ENCODE assay signal across 9 mouse cellular contexts in the genomic region with DNA sequence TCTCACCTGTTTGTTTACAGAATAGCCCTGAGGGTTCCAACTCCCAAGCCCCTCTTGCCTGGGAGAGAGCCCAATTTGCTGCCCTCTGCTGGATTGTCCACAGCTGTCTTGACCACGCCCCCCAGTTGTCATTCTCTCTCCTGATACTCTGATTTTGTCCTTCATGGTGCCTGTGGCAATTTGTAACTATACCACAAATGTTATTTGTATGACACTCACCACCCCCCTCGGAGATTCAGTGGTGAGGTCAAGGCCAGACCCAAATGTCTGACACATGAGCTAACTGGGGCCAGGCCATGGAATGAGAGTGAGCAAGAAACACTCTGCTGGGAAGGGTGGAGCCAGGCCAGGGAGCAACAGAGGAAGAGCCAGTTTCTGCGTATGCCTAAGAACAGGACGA. TPM values are rescaled to one million over a fixed set of nuclear protein-coding genes. Genes with fewer than 3 reads are reported as not detected.
DNase-seq lines count a peak whose midpoint lies in the region; ATAC-seq lines count a peak whose summit lies in the region.
"Had no signal": no experiment of that assay in that cellular context is flagged by ENCODE, and none has a peak within 500 bp of the region (broad histone marks: within the 10 kb centered on the region; RNA-seq: fewer than 3 reads in every experiment).

No protein-coding gene starts in this region.

- 19% methylated on average over 4 of the region's 4 CpGs for WGBS in kidney, embryonic 15.5 days
- 20% methylated on average over 4 of the region's 4 CpGs for WGBS in stomach, embryonic 14.5 days

- peaks cover 7% of the 10 kb centered on the region; the same call in 1 of the 2 replicates for H3K36me3 ChIP-seq in kidney, embryonic 15.5 days
- no peaks in the 10 kb centered on the region for H3K36me3 ChIP-seq in stomach, embryonic 14.5 days (ENCODE audit: control insufficient read depth, insufficient read depth, low read length)

- peak; percentile 23 to 24 for DNase-seq in layer of hippocampus, postnatal 10 days (ENCODE audit: low spot score in 2 of 2)
- no peak for DNase-seq in layer of hippocampus, adult 11-12 months (ENCODE audit: low spot score)
- peak; percentile 44 for DNase-seq in ES-CJ7 (ENCODE audit: low read depth, low spot score)
- peak; percentile 75 for DNase-seq in adrenal gland, adult 8-10 months
- DNase-seq in ovary, postnatal 36 days (ENCODE audit: low spot score) = no peak
- no peak for DNase-seq in right cerebral cortex, adult 18-20 months

- no peak overlapping the region for H3K9ac ChIP-seq in kidney, embryonic 15.5 days
- no peak overlapping the region for H3K9ac ChIP-seq in stomach, embryonic 14.5 days (replicated peaks; ENCODE audit: low read depth, low read length)
- H3K9ac ChIP-seq: limb, embryonic 12.5 days had no signal

- no peaks in the 10 kb centered on the region for H3K27me3 ChIP-seq in kidney, embryonic 15.5 days
- no peaks in the 10 kb centered on the region for H3K27me3 ChIP-seq in stomach, embryonic 14.5 days (ENCODE audit: control insufficient read depth, insufficient read depth, low read length)

- peaks cover 3% of the 10 kb centered on the region; the same call in 1 of the 2 replicates for H3K9me3 ChIP-seq in kidney, embryonic 15.5 days (replicated peaks)
- 0 out of 2 replicates have a peak, but pooled peaks cover 5% of the 10 kb centered on the region for H3K9me3 ChIP-seq in stomach, embryonic 14.5 days (ENCODE audit: control insufficient read depth, low read depth, low read length)

- 0 out of 2 replicates have a peak, but pooled peaks have one; percentile 40 for ATAC-seq in kidney, embryonic 15.5 days (replicated peaks; ENCODE audit: low FRiP score)
- peak; percentile 39; the same call in 1 of the 2 replicates for ATAC-seq in stomach, embryonic 14.5 days (ENCODE audit: insufficient number of reproducible peaks, insufficient read depth, low FRiP score, low read depth)

- no peak overlapping the region for H3K4me3 ChIP-seq in kidney, embryonic 15.5 days (replicated peaks)
- H3K4me3 ChIP-seq in stomach, embryonic 14.5 days (ENCODE audit: low read depth, low read length) = no peak overlapping the region
- H3K4me3 ChIP-seq: limb, embryonic 12.5 days had no signal

- no peaks in the 10 kb centered on the region for H3K4me1 ChIP-seq in kidney, embryonic 15.5 days
- H3K4me1 ChIP-seq in stomach, embryonic 14.5 days (ENCODE audit: control insufficient read depth, insufficient read depth, low read length) = no peaks in the 10 kb centered on the region
- H3K4me1 ChIP-seq: limb, embryonic 12.5 days had no signal

- no peak overlapping the region for H3K4me2 ChIP-seq in kidney, embryonic 15.5 days
- no peak overlapping the region for H3K4me2 ChIP-seq in stomach, embryonic 14.5 days (replicated peaks; ENCODE audit: low read depth, low read length)
- H3K4me2 ChIP-seq: limb, embryonic 12.5 days had no signal

- H3K27ac ChIP-seq in kidney, embryonic 15.5 days = no peak overlapping the region
- H3K27ac ChIP-seq in stomach, embryonic 14.5 days (ENCODE audit: low read length) = no peak overlapping the region
- H3K27ac ChIP-seq: limb, embryonic 12.5 days had no signal

RNA-seq across cellular contexts. Expression of a gene that starts 4.7 kb away (rescaled TPM):
- 1 to 10 TPM; 1.2 to 1.5 TPM for total RNA-seq in layer of hippocampus, postnatal 10 days (2021)
- total RNA-seq in adrenal gland, adult 8-10 months (2022) = 1 to 10 TPM; 2.7 to 4.6 (median 4.2) TPM
- 1.3 and 7.7 TPM in 2 replicates for polyA plus RNA-seq in kidney, embryonic 15.5 days (2015; fragmentation: Nextera tagmentation; extraction: Ambion mirVana)
- 5.9 and 14.6 TPM in 2 replicates for polyA plus RNA-seq in stomach, embryonic 14.5 days (2014; fragmentation: Nextera tagmentation; extraction: Ambion mirVana)
- polyA plus RNA-seq: limb, embryonic 12.5 days had no signal

RNA-seq across cellular contexts. Expression of a gene that starts 7.6 kb away (rescaled TPM):
- total RNA-seq in layer of hippocampus, postnatal 10 days (2021) = 10 to 100 TPM in 1 of 2 experiments, 1 to 10 TPM in 1; 7.7 to 10.4 TPM
- 100 to 1,000 TPM; 213 to 399 (median 309) TPM for total RNA-seq in adrenal gland, adult 8-10 months (2022)
- polyA plus RNA-seq in kidney, embryonic 15.5 days (2015; fragmentation: Nextera tagmentation; extraction: Ambion mirVana) = 2.2 and 2.6 TPM in 2 replicates
- 0.91 and 1.1 TPM in 2 replicates for polyA plus RNA-seq in stomach, embryonic 14.5 days (2014; fragmentation: Nextera tagmentation; extraction: Ambion mirVana)

RNA-seq across cellular contexts. Expression of a gene that starts 15.4 kb away (rescaled TPM):
- total RNA-seq in layer of hippocampus, postnatal 10 days (2021) = not detected
- not detected for total RNA-seq in adrenal gland, adult 8-10 months (2022)
- polyA plus RNA-seq in kidney, embryonic 15.5 days (2015; fragmentation: Nextera tagmentation; extraction: Ambion mirVana) = 0.35 and 0.68 TPM in 2 replicates
- polyA plus RNA-seq in stomach, embryonic 14.5 days (2014; fragmentation: Nextera tagmentation; extraction: Ambion mirVana) = 0.29 and 0.74 TPM in 2 replicates

RNA-seq across cellular contexts. Expression of a gene that starts 28.8 kb away (rescaled TPM):
- total RNA-seq in layer of hippocampus, postnatal 10 days (2021) = not detected
- not detected for total RNA-seq in adrenal gland, adult 8-10 months (2022)
- polyA plus RNA-seq in kidney, embryonic 15.5 days (2015; fragmentation: Nextera tagmentation; extraction: Ambion mirVana) = 5.8 and 26.9 TPM in 2 replicates
- 9.2 and 20.2 TPM in 2 replicates for polyA plus RNA-seq in stomach, embryonic 14.5 days (2014; fragmentation: Nextera tagmentation; extraction: Ambion mirVana)
- polyA plus RNA-seq: limb, embryonic 12.5 days had no signal

RNA-seq across cellular contexts. Expression of a gene that starts 29.5 kb away (rescaled TPM):
- 100 to 1,000 TPM; 117 to 141 TPM for total RNA-seq in layer of hippocampus, postnatal 10 days (2021)
- 100 to 1,000 TPM; 179 to 210 (median 202) TPM for total RNA-seq in adrenal gland, adult 8-10 months (2022)
- 180 and 192 TPM in 2 replicates for polyA plus RNA-seq in kidney, embryonic 15.5 days (2015; fragmentation: Nextera tagmentation; extraction: Ambion mirVana)
- polyA plus RNA-seq in stomach, embryonic 14.5 days (2014; fragmentation: Nextera tagmentation; extraction: Ambion mirVana) = 210 and 215 TPM in 2 replicates

Comparison
In these comparisons a context has a peak if more than half of its experiments do, and no peak if none do; other contexts are left out.
1. DNase-seq: peak in layer of hippocampus, postnatal 10 days (2 of 2), ES-CJ7 (single experiment) and adrenal gland, adult 8-10 months (single experiment); none in layer of hippocampus, adult 11-12 months (single experiment), ovary, postnatal 36 days (single experiment) and right cerebral cortex, adult 18-20 months (single experiment).
2. RNA of a gene that starts 7.6 kb away (total RNA-seq): 213 to 399 TPM in adrenal gland, adult 8-10 months; 7.7 to 10.4 TPM in layer of hippocampus, postnatal 10 days; every median in the first group is over 10 times any median in the second.